Mouse (Mus musculus) hematopoietic stem cell, adult 5-6 weeks (primary cell): ENCODE measurements around the gene Gm3776. TPM values are rescaled to one million over a fixed set of nuclear protein-coding genes. Genes with fewer than 3 reads are reported as not detected.
A peak's percentile ranks its signal among the peaks of the same experiment; 100 is the strongest.
"Not testable (repeated sequence)": the region's sequence is repeated elsewhere in the genome, so short reads cannot be mapped to it uniquely, and the experiment has no call there.

Experiments
- ATAC-seq, 2 experiments: fragments of 125-278 bp in 1 of 2; replicated peaks in 1 of 2; 2 replicates each; pipeline ENCODE4 v1.8.0; 2016 to 2017; ENCODE audit warnings: inconsistent platforms in 2 of 2, mild to moderate bottlenecking in 2 of 2, moderate number of reproducible peaks in 2 of 2, low read depth in 1 of 2, moderate TSS enrichment in 1 of 2; ENCODE audit not compliant: low FRiP score in 2 of 2, poor library complexity in 2 of 2, severe bottlenecking in 2 of 2, insufficient read depth in 1 of 2, low TSS enrichment in 1 of 2
- total RNA-seq: library from RNA; stranded (forward); fragments of 172-1452, 232-1000 nt; gene quantifications from 2 replicates; pipeline ENCODE4 v1.2.3, GENCODE M21; 2017

Gm3776 gene
- total RNA-seq, 1 experiment from 2014 or later = not detected

DNA sequence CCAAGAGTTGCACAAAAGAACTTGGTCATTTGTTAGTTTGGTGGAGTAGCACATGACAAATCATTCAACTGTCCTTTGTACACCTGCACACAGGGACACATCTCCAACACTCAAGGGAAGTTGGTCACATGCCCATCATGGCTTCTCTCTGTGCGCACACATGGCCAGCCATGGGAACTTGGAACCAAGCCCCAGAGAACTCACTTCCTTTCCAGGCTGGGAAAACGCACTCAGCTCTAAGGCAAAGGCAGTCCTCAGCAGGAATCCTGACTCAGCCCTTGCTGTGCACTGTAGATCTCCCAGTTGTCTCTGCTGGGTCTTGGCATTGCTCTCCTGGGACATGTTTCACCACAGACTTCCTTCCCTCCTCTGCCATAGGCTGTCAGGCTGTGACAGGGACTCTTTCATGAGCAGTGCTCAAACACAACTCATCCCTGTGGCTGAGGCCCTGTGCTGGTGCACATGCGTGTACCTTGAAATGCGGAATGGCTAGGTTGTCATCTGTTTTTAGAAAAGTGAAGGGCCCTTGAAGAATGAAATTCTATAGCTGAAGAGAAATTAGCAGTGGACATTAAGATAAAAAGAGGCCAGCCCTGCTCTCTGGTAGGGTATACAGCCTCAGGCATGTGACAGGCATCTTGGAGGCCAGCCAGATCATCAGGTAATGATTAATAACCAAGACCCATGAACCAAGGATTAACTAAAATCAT is 25.2 kb downstream of the Gm3776 start:
- ATAC-seq = not testable (repeated sequence)

DNA sequence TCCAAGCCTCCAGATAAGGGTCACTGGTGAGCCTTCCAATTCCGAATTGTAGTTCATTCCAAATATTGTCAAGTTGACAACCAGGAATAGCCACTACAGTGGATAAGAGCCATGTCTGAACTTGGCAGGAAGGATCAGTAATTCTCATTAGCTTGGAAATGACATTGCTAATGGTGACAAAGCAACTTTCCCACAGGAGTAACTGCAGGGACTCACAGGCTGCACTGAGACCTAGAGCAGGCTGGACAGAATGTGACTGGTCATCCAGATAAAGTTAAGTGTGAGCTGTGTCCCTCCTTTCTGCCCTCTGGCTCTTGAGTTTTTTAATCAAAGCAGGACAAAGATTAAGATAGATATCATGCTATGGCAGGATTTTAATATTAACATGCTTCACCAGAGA is 32.1 kb downstream of the Gm3776 start:
- not testable (repeated sequence) for ATAC-seq

DNA sequence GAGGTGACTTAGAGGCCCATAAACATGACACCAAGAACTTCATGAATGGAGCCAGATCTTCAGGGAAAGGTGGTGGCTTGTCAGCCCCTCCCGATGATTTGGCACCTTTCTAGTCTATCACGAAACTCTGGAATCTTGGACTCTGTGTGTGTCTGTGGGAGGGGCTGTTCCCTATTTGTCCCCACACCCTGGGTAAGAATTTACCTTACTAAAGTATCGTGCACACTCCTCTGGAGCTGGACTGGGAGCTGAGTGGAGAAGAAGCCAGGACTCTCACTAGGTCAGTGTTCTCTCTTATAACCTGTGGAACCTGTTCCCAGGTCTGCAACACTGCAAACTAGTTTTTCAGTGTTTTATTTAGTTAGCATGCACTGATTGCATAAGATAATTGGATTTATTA is 32.8 kb downstream of the Gm3776 start, which contains the start of gene Gm10639:
Gm10639 (plus strand) TSS at position 201 of the 400 bp plus-strand sequence.
- not testable (repeated sequence) for ATAC-seq

DNA sequence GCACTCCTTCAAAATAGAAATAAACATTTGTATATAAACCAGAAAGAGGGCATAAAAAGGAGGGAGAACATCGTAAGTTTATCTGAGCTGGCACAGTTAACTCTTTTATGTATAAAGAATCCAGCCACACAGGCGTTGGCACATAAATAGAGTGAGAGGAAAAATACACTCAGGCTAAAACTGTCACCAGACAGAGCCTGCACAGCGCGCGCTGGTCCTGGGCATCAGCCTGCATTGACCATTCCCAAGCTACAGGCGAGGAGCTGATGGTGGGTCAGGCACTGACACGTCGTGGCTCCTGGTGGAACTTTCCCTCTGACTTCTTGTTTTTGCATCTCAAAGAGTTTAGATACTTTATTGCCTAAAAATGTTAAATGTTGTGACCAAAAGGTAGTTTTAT is 35.5 kb downstream of the Gm3776 start:
- ATAC-seq = not testable (repeated sequence)

DNA sequence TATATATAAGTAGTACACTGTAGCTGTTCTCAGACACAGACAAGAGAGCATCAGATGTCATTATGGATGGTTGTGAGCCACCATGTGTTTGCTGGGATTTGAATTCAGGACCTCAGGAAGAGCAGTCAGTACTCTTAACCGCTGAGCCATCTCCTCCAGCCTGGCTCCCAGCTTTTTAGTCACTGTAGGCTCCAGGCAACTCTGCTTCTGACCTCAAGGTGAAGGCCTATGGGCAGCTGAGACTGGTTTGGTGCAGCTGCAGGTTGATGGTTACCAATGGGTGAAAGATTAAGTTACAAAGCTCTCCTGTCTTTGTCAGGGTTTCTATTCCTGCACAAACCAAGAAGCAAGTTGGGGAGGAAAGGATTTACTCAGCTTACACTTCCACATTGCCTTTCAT is 36.8 kb downstream of the Gm3776 start:
- not testable (repeated sequence) for ATAC-seq

DNA sequence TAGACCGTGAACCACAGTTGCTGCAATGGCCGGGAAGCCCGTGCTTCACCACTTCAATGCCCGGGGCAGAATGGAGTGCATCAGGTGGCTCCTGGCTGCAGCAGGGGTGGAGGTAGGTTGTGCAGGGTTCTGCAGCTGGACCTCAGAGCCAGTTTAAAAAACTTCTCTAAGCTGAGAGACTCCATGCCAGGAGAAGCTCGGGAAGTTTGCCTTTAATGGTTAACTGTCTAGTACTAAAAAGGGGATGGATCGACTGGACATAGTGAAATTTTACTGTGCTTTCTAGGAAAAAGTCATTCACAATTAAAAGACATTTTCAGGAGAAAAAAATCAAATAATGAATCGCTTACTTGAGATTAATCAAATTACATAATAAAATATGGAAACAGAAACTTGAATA is 37.9 kb downstream of the Gm3776 start:
- not testable (repeated sequence) for ATAC-seq

DNA sequence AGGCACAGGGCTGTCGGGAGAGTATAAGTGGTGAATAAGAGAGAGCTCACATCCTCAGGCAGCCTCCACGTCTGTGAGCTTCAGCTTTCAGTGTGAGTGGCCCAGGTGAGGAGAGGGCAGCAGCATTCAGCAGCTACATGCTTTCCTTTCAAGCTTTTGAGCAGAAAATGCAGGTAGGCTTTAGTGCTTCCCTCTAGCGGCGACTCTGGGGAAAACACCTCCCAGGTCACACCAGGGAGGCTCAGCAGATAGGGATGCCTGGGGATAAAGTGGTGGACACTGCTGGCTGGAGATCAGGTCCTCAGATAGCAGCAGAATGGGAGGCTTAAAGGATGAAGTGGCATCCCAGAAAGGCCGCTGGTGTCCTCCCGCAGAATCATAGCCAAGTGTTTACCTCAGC is 39.2 kb downstream of the Gm3776 start:
- ATAC-seq = peak; percentile 65 to 69

DNA sequence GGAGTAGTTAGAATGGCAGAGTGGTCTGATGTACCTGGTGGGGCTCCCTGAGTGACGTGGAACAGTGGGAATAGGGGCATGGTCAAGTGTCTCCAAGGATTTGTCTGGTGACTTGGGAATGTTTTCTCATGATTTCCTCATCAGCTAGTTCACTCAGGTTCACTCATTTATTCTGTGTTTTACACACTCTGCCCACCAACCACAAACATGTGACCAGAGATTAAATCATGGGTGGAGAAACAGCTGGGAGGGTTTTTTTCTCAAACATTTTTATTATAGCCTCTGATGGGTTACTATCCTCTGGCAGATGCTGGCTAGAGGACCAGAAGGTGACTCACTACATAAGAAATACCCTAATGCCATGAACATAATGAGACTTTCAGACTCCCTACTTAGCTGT is 41.3 kb downstream of the Gm3776 start:
- ATAC-seq = no peak

DNA sequence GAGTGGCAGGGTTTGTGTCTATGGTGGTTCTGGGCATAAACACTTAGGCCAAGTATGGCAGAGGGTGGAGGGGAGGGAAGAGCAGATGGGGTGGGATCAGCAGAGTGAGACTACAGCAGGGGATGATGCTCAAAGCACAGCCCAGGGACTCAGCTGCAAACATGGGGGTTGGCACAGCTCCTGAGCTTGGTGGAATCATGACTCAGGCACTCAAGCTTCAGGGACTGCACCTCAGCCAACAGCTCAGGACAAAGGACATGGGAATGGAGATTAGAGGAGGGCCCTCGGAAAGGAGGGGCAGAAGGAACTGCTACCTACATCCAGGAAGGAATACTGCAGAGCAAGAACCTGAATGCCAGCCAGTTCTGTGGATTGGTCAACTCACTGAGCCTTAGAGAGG is 42.2 kb downstream of the Gm3776 start:
- ATAC-seq = not testable (repeated sequence)

DNA sequence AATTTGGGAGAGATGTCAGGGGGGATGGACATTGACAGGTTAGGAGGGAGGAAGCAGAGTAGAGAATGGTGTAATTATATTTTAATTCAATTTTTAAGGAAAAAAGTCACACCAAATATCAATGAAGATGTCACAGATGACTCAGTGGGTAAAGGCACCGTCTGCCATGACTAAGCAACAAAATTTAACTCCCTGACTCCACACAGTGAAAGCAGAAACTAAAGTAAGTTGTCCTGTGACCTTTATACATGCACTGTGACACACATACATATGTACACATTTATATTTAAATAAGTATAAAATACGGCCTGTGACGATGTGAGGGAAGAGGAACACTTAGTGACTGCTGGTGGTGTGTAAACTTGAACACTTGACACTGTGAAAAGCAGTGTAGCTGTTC is 51.2 kb downstream of the Gm3776 start:
- not testable (repeated sequence) for ATAC-seq

DNA sequence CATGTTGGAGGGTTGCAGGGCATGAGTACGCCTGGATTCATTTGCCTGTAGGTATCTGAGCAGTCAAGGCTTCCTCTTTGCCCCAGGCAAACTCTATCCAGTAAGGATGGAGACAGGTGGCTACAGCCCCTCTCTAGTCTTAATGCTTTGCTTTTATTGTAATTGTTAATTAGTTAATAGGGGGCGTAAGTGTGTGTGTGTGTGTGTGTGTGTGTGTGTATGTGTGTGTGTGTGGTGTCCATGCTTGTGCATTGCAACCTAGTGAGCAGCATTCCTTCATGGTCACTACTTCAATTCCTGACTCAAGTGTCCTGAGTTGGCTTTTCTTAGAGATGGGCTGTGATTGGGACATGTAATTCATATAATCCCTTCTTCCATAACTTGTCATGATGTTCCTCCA is 57.8 kb downstream of the Gm3776 start, which contains the start of gene Omt2a:
Omt2a (minus strand) TSS at position 101 of the 400 bp plus-strand sequence.
- no peak for ATAC-seq

Other genes starting within 250 kb of the Gm3776 start
- not detected in 2 replicates for gene Gcm1, start 205.2 kb upstream of the Gm3776 start, total RNA-seq
- 62.4 and 84.6 TPM in 2 replicates for gene Fbxo9, start 148.1 kb upstream of the Gm3776 start, total RNA-seq
- gene Ick, start 147.9 kb upstream of the Gm3776 start, total RNA-seq = 19.2 and 30.6 TPM in 2 replicates
- 12.8 and 21.2 TPM in 2 replicates for gene Gsta4, start 74.4 kb upstream of the Gm3776 start, total RNA-seq
- gene Gsta1, start 26.5 kb upstream of the Gm3776 start, total RNA-seq = not detected in 2 replicates
- not detected in 2 replicates for gene Gm10639, start 32.8 kb downstream of the Gm3776 start, total RNA-seq
- gene Omt2a, start 57.7 kb downstream of the Gm3776 start, total RNA-seq = not detected in 2 replicates
- not detected in 2 replicates for gene Omt2b, start 70.5 kb downstream of the Gm3776 start, total RNA-seq
- gene Gsta2, start 98.7 kb downstream of the Gm3776 start, total RNA-seq = not detected in 2 replicates
- gene Dppa5a, start 111.0 kb downstream of the Gm3776 start, total RNA-seq = not detected in 2 replicates
- gene Ooep, start 121.6 kb downstream of the Gm3776 start, total RNA-seq = not detected in 2 replicates
- gene Ddx43, start 138.6 kb downstream of the Gm3776 start, total RNA-seq = 0.94 and 1.4 TPM in 2 replicates
- 18.0 and 20.8 TPM in 2 replicates for gene Cgas, start 186.1 kb downstream of the Gm3776 start, total RNA-seq
- gene Mto1, start 191.1 kb downstream of the Gm3776 start, total RNA-seq = 25.9 and 47.7 TPM in 2 replicates
- 1.5 TPM in 1 of 2 replicates, not detected in the other for gene Gm17324, start 191.7 kb downstream of the Gm3776 start, total RNA-seq
- gene Eef1a1, start 232.0 kb downstream of the Gm3776 start, total RNA-seq = 13,616 and 15,037 TPM in 2 replicates